8 mouse cellular contexts compared by ENCODE assay signal in genomic region chr16:92697227-92697736, GRCm38 (mm10).
DNase-seq lines count a peak whose midpoint lies in the region; ATAC-seq lines count a peak whose summit lies in the region.

No protein-coding gene starts in this region.

- DNase-seq in cerebellum, adult 8-10 months: peak; percentile 2
- peak; percentile 82 for DNase-seq in hindbrain, embryonic 10.5 days (ENCODE audit: low spot score)
- peak; percentile 66 to 69 for DNase-seq in spleen, postnatal 14 days (ENCODE audit: low spot score in 2 of 2)

- no peaks in the 10 kb centered on the region for H3K4me1 ChIP-seq in brown adipose tissue, adult 24 weeks (ENCODE audit: control insufficient read depth, insufficient read depth, insufficient read length, low read length)
- peaks cover 25% of the 10 kb centered on the region for H3K4me1 ChIP-seq in forebrain, embryonic 16.5 days (replicated peaks; ENCODE audit: control insufficient read depth, insufficient read depth, low read length)
- H3K4me1 ChIP-seq in hindbrain, embryonic 10.5 days (replicated peaks): peaks cover 50% of the 10 kb centered on the region
- peaks cover 51% of the 10 kb centered on the region for H3K4me1 ChIP-seq in limb, embryonic 13.5 days
- H3K4me1 ChIP-seq in midbrain, embryonic 13.5 days (replicated peaks): peaks cover 36% of the 10 kb centered on the region

- H3K9me3 ChIP-seq in forebrain, embryonic 16.5 days (ENCODE audit: control insufficient read depth, low read length): no peaks in the 10 kb centered on the region
- no peaks in the 10 kb centered on the region for H3K9me3 ChIP-seq in hindbrain, embryonic 10.5 days
- H3K9me3 ChIP-seq in limb, embryonic 13.5 days: no peaks in the 10 kb centered on the region
- H3K9me3 ChIP-seq in midbrain, embryonic 13.5 days: no peaks in the 10 kb centered on the region

- H3K27ac ChIP-seq in brown adipose tissue, adult 24 weeks (replicated peaks; ENCODE audit: low read depth, low read length): peak overlapping the region; percentile 43
- no peak overlapping the region for H3K27ac ChIP-seq in forebrain, embryonic 16.5 days (ENCODE audit: low read length)
- H3K27ac ChIP-seq in hindbrain, embryonic 10.5 days: peak overlapping the region; percentile 85
- H3K27ac ChIP-seq in limb, embryonic 13.5 days: peak overlapping the region; percentile 65; the same call in 1 of the 2 replicates
- no peak overlapping the region for H3K27ac ChIP-seq in midbrain, embryonic 13.5 days

- H3K36me3 ChIP-seq in forebrain, embryonic 16.5 days (ENCODE audit: control insufficient read depth, insufficient read depth): no peaks in the 10 kb centered on the region
- no peaks in the 10 kb centered on the region for H3K36me3 ChIP-seq in hindbrain, embryonic 10.5 days
- no peaks in the 10 kb centered on the region for H3K36me3 ChIP-seq in limb, embryonic 13.5 days
- no peaks in the 10 kb centered on the region for H3K36me3 ChIP-seq in midbrain, embryonic 13.5 days

- peak overlapping the region; percentile 19 for H3K9ac ChIP-seq in forebrain, embryonic 16.5 days (replicated peaks; ENCODE audit: low read depth, low read length)
- H3K9ac ChIP-seq in limb, embryonic 13.5 days: peak overlapping the region; percentile 74
- H3K9ac ChIP-seq in midbrain, embryonic 13.5 days (replicated peaks): peak overlapping the region; percentile 56

- whole genome bisulfite sequencing in forebrain, embryonic 16.5 days: under 1% methylated on average over 53 of the region's 53 CpGs
- under 1% methylated on average over 53 of the region's 53 CpGs for WGBS in hindbrain, embryonic 10.5 days
- WGBS in limb, embryonic 13.5 days: under 1% methylated on average over 53 of the region's 53 CpGs
- under 1% methylated on average over 53 of the region's 53 CpGs for WGBS in midbrain, embryonic 13.5 days

- peak overlapping the region; percentile 68 for H3K4me3 ChIP-seq in brown adipose tissue, adult 24 weeks (ENCODE audit: insufficient read depth, low read depth, low read length)
- peak overlapping the region; percentile 47 for H3K4me3 ChIP-seq in forebrain, embryonic 16.5 days (replicated peaks; ENCODE audit: low read length)
- H3K4me3 ChIP-seq in hindbrain, embryonic 10.5 days: peak overlapping the region; percentile 73
- peak overlapping the region; percentile 59 for H3K4me3 ChIP-seq in limb, embryonic 13.5 days
- H3K4me3 ChIP-seq in midbrain, embryonic 13.5 days (replicated peaks): peak overlapping the region; percentile 49

- peak overlapping the region; percentile 84 for H3K4me2 ChIP-seq in forebrain, embryonic 16.5 days (ENCODE audit: low read length)
- H3K4me2 ChIP-seq in limb, embryonic 13.5 days (replicated peaks): peak overlapping the region; percentile 98
- peak overlapping the region; percentile 93 for H3K4me2 ChIP-seq in midbrain, embryonic 13.5 days (replicated peaks)

- H3K27me3 ChIP-seq in forebrain, embryonic 16.5 days (replicated peaks; ENCODE audit: control insufficient read depth, insufficient read depth, low read length): peaks cover 68% of the 10 kb centered on the region
- H3K27me3 ChIP-seq in hindbrain, embryonic 10.5 days (ENCODE audit: insufficient read depth, poor library complexity, severe bottlenecking): peaks cover 99% of the 10 kb centered on the region
- peaks cover 60% of the 10 kb centered on the region for H3K27me3 ChIP-seq in limb, embryonic 13.5 days
- peaks cover 96% of the 10 kb centered on the region for H3K27me3 ChIP-seq in midbrain, embryonic 13.5 days

- no peak for ATAC-seq in cerebellum, adult (ENCODE audit: insufficient number of reproducible peaks, low FRiP score, low TSS enrichment)
- ATAC-seq in forebrain, embryonic 16.5 days: peak; percentile 87
- peak; percentile 87 for ATAC-seq in limb, embryonic 13.5 days (ENCODE audit: low FRiP score, low read depth)
- peak; percentile 89 for ATAC-seq in midbrain, embryonic 13.5 days

Comparison
In these comparisons a context has a peak if more than half of its experiments do, and no peak if none do; other contexts are left out.
1. DNase-seq: peak in every context shown above with its lines; median percentile 82 in hindbrain, embryonic 10.5 days; 68 in spleen, postnatal 14 days; 2 in cerebellum, adult 8-10 months.
2. H3K27ac ChIP-seq: peak in brown adipose tissue, adult 24 weeks (single experiment), hindbrain, embryonic 10.5 days (single experiment) and limb, embryonic 13.5 days (single experiment); none in forebrain, embryonic 16.5 days (single experiment) and midbrain, embryonic 13.5 days (single experiment).
3. H3K9ac ChIP-seq: peak in every context shown above with its lines; median percentile 74 in limb, embryonic 13.5 days; 56 in midbrain, embryonic 13.5 days; 19 in forebrain, embryonic 16.5 days.
4. Peak in every context shown above with its lines, with median percentiles within 50 percentile points of each other: H3K4me3 ChIP-seq and H3K4me2 ChIP-seq.